ENCODE assay signal across 8 mouse cellular contexts in the genomic region with DNA sequence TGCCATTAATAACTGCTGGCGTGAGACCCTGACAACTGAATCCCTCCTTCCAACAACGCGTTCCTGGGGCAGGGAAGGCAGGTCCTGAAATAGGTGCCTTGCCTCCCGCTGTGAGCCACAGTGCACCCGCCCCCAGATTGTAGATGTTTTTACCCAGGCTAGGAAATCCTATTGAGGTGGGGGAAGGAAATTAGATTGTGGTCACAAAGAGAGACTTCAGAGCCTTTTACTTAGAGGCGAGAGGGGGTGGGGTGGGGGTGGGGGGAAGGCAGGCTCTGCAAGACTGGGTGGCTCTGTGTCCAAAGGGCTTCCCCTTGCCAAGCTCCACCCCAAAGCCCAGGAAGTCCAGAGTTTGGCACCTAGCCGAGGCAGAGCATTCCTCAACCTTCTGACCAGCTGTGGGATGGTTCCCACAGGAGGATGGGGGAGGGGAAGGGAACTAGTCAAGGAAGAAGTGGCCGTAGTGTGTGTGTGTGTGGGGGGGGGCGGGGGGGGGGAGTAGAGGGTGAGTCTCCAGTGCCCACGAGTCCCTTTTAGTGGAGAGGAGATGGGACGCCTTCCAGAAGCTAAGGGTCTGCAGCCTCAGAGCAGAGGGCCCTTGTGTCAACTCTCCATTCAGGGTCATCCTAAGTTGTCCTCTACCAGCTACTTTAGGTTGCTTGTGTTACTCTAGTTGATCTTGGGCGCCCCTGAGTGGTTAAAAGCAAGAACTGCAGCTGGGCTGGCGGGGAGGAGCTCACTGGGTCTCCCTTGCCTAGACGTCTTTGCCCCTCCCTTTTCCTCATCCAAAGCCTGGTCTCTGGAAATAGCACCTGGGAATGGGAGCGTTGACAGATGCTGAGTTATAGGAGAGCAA. TPM values are rescaled to one million over a fixed set of nuclear protein-coding genes. Genes with fewer than 3 reads are reported as not detected.
DNase-seq lines count a peak whose midpoint lies in the region; ATAC-seq lines count a peak whose summit lies in the region.

No protein-coding gene starts in this region.

- peaks cover 69% of the 10 kb centered on the region for H3K4me1 ChIP-seq in intestine, embryonic 15.5 days (replicated peaks)

- 0 out of 2 replicates have a peak overlapping the region, but pooled peaks have one; percentile 3 for H3K4me3 ChIP-seq in intestine, embryonic 15.5 days (replicated peaks)

- H3K4me2 ChIP-seq in intestine, embryonic 15.5 days (replicated peaks), result peak overlapping the region; percentile 57

- H3K27ac ChIP-seq in intestine, embryonic 15.5 days, result peak overlapping the region; percentile 93

- intact Hi-C loops in left cerebral cortex, postnatal 14 days (cut with DNase I), result loop anchor here (2.0 to 5.0 kb wide), 4 partner anchors 14 to 86 kb away; a partner anchor contains a TSS

- no peaks in the 10 kb centered on the region for H3K36me3 ChIP-seq in intestine, embryonic 15.5 days

- H3K9ac ChIP-seq in intestine, embryonic 15.5 days, result peak overlapping the region; percentile 26; the same call in 1 of the 2 replicates

- no peaks in the 10 kb centered on the region for H3K27me3 ChIP-seq in intestine, embryonic 15.5 days (replicated peaks)

- ATAC-seq in intestine, embryonic 15.5 days, result peak; percentile 70
- peak; percentile 45; the same call in 1 of the 2 replicates for ATAC-seq in megakaryocyte-erythroid progenitor cell, adult 5-6 weeks (replicated peaks; ENCODE audit: low FRiP score, low TSS enrichment, poor library complexity, severe bottlenecking)

- WGBS in intestine, embryonic 15.5 days, result 2% methylated on average over 14 of the region's 15 CpGs

- DNase-seq in adrenal gland, adult 2 months, result peak; percentile 97
- peak; percentile 98 for DNase-seq in embryo, embryonic 10.5 days (ENCODE audit: low spot score)
- DNase-seq in gastrocnemius, postnatal 25 days, result peak; percentile 96
- peak; percentile 97 to 98 for DNase-seq in left cerebral cortex, postnatal 14 days (ENCODE audit: low spot score in 2 of 2)
- peak; percentile 93 to 95 for DNase-seq in right cerebral cortex, postnatal 36 days (ENCODE audit: low spot score in 2 of 2)
- DNase-seq in yolk sac, embryonic 10.5 days (ENCODE audit: low spot score), result peak; percentile 96

- no peaks in the 10 kb centered on the region for H3K9me3 ChIP-seq in intestine, embryonic 15.5 days

RNA-seq across cellular contexts. Expression of a gene that starts 8.7 kb away (rescaled TPM):
- total RNA-seq in adrenal gland, adult 2 months (2021), result 10 to 100 TPM; 80.9 to 98.0 TPM
- 63.2 and 65.0 TPM in 2 replicates for polyA plus RNA-seq in adrenal gland, adult 2 months (2012; rRNA removed)
- 10 to 100 TPM; 51.3 to 63.6 TPM for total RNA-seq in gastrocnemius, postnatal 25 days (2021)
- 18.9 and 19.7 TPM in 2 replicates for polyA plus RNA-seq in intestine, embryonic 15.5 days (2015; fragmentation: Nextera tagmentation; extraction: Ambion mirVana)
- 100 to 1,000 TPM; 168 to 170 TPM for total RNA-seq in left cerebral cortex, postnatal 14 days (2021)
- 58.6 and 74.8 TPM in 2 replicates for total RNA-seq in megakaryocyte-erythroid progenitor cell, adult 5-6 weeks (2014; fragmentation: Nextera tagmentation)
- total RNA-seq in megakaryocyte-erythroid progenitor cell, adult 5-6 weeks (2017), result 57.8 and 68.3 TPM in 2 replicates

RNA-seq across cellular contexts. Expression of a gene that starts 11.5 kb away (rescaled TPM):
- 100 to 1,000 TPM; 135 to 155 TPM for total RNA-seq in adrenal gland, adult 2 months (2021)
- polyA plus RNA-seq in adrenal gland, adult 2 months (2012; rRNA removed), result 404 and 577 TPM in 2 replicates
- total RNA-seq in gastrocnemius, postnatal 25 days (2021), result 100 to 1,000 TPM in 1 of 2 experiments, 10 to 100 TPM in 1; 98.0 to 119 TPM
- polyA plus RNA-seq in intestine, embryonic 15.5 days (2015; fragmentation: Nextera tagmentation; extraction: Ambion mirVana), result 2.6 and 2.7 TPM in 2 replicates
- total RNA-seq in left cerebral cortex, postnatal 14 days (2021), result 10 to 100 TPM; 82.0 to 85.4 TPM
- total RNA-seq in megakaryocyte-erythroid progenitor cell, adult 5-6 weeks (2014; fragmentation: Nextera tagmentation), result 4.1 and 8.0 TPM in 2 replicates
- 0.34 and 1.3 TPM in 2 replicates for total RNA-seq in megakaryocyte-erythroid progenitor cell, adult 5-6 weeks (2017)

RNA-seq across cellular contexts. Expression of a gene that starts 18.1 kb away (rescaled TPM):
- 10 to 100 TPM; 30.0 to 32.3 TPM for total RNA-seq in adrenal gland, adult 2 months (2021)
- 27.9 and 30.2 TPM in 2 replicates for polyA plus RNA-seq in adrenal gland, adult 2 months (2012; rRNA removed)
- total RNA-seq in gastrocnemius, postnatal 25 days (2021), result 10 to 100 TPM; 13.9 to 15.0 TPM
- 28.2 and 29.8 TPM in 2 replicates for polyA plus RNA-seq in intestine, embryonic 15.5 days (2015; fragmentation: Nextera tagmentation; extraction: Ambion mirVana)
- 10 to 100 TPM; 53.1 to 54.6 TPM for total RNA-seq in left cerebral cortex, postnatal 14 days (2021)
- 47.6 and 51.8 TPM in 2 replicates for total RNA-seq in megakaryocyte-erythroid progenitor cell, adult 5-6 weeks (2014; fragmentation: Nextera tagmentation)
- total RNA-seq in megakaryocyte-erythroid progenitor cell, adult 5-6 weeks (2017), result 37.4 and 53.5 TPM in 2 replicates

RNA-seq across cellular contexts. Expression of a gene that starts 46.1 kb away (rescaled TPM):
- 10 to 100 TPM; 84.6 to 86.1 TPM for total RNA-seq in adrenal gland, adult 2 months (2021)
- polyA plus RNA-seq in adrenal gland, adult 2 months (2012; rRNA removed), result 105 and 132 TPM in 2 replicates
- 10 to 100 TPM; 75.4 to 89.1 TPM for total RNA-seq in gastrocnemius, postnatal 25 days (2021)
- 42.7 and 45.5 TPM in 2 replicates for polyA plus RNA-seq in intestine, embryonic 15.5 days (2015; fragmentation: Nextera tagmentation; extraction: Ambion mirVana)
- 1,000 to 10,000 TPM in 1 of 2 experiments, 100 to 1,000 TPM in 1; 962 to 1,004 TPM for total RNA-seq in left cerebral cortex, postnatal 14 days (2021)
- 47.5 and 51.0 TPM in 2 replicates for total RNA-seq in megakaryocyte-erythroid progenitor cell, adult 5-6 weeks (2014; fragmentation: Nextera tagmentation)
- total RNA-seq in megakaryocyte-erythroid progenitor cell, adult 5-6 weeks (2017), result 20.4 and 23.3 TPM in 2 replicates

RNA-seq across cellular contexts. Expression of a gene that starts 50.0 kb away (rescaled TPM):
- total RNA-seq in adrenal gland, adult 2 months (2021), result under 1 TPM; 0.29 to 0.79 TPM
- polyA plus RNA-seq in adrenal gland, adult 2 months (2012; rRNA removed), result 1.5 and 1.9 TPM in 2 replicates
- total RNA-seq in gastrocnemius, postnatal 25 days (2021), result under 1 TPM; 0.23 to 0.40 TPM
- 1.1 and 1.2 TPM in 2 replicates for polyA plus RNA-seq in intestine, embryonic 15.5 days (2015; fragmentation: Nextera tagmentation; extraction: Ambion mirVana)
- 100 to 1,000 TPM; 141 to 143 TPM for total RNA-seq in left cerebral cortex, postnatal 14 days (2021)
- total RNA-seq in megakaryocyte-erythroid progenitor cell, adult 5-6 weeks (2014; fragmentation: Nextera tagmentation), result 2.2 TPM in 1 of 2 replicates, not detected in the other
- 1.7 TPM in 1 of 2 replicates, not detected in the other for total RNA-seq in megakaryocyte-erythroid progenitor cell, adult 5-6 weeks (2017)

Comparison
In these comparisons a context has a peak if more than half of its experiments do, and no peak if none do; other contexts are left out.
1. Peak in every context shown above with its lines: DNase-seq, ATAC-seq, H3K4me3 ChIP-seq and H3K27ac ChIP-seq.
2. RNA of a gene that starts 11.5 kb away (total RNA-seq): 135 to 155 TPM in adrenal gland, adult 2 months, 98.0 to 119 TPM in gastrocnemius, postnatal 25 days and 82.0 to 85.4 TPM in left cerebral cortex, postnatal 14 days; 0.34 to 8.0 TPM in megakaryocyte-erythroid progenitor cell, adult 5-6 weeks; every median in the first group is over 4 times any median in the second.